Mouse (Mus musculus) 3134 (cell line): ENCODE data around the gene Megf8.

Experiments
- DNase-seq: peaks from one replicate; pipeline ENCODE4 v3.0.0-alpha.2; 2011; ENCODE audit warnings: low spot score; ENCODE audit not compliant: insufficient read length; ENCODE audit errors: extremely low read depth

The Megf8 gene

DNA sequence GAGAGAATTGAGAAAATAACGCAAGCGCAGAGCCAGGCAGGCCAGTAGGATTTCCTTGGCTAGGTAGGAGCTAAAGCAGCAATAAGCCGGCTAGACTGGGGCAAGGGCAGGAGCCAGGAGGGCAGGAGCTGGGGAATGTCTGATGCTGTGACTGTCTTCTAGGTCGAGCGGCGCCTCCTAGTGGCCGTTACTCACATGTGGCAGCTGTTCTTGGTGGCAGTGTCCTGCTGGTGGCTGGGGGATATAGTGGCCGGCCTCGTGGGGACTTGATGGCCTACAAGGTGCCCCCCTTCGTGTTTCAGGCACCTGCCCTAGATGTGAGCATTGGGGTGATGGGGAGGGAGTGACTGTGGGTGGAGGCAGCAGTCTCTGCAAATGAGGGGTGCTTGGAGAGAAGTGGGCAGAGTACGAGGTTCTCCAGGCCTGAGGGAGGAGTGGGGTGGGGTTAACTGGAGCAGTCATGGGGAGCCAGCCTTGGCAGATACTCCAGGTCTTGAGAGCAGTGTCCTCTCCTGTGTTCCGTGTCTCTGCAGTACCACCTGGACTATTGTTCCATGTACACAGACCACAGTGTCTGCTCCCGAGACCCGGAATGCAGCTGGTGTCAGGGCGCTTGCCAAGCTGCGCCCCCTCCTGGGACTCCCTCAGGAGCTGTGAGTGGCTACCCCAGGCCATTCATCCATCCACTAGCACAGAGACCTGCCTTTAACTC lies 16.8 kb downstream of the Megf8 start:
- DNase-seq: peak; percentile 49

DNA sequence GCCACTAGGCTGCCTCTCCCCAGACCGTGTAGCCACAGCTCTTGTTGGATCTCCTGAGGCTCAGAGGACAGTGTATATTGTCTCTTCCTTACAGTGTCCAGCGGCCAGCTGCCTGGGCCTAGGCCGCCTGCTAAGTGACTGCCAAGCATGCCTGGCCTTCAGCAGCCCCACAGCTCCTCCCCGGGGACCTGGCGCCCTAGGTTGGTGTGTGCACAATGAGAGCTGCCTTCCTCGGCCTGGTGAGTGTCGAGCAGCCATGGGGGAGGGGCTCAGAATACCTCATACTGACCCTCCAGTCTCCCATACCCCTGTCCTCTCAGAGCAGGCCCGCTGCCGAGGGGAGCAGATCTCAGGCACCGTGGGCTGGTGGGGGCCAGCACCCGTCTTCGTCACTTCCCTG lies 17.5 kb downstream of the Megf8 start:
- DNase-seq: no peak

DNA sequence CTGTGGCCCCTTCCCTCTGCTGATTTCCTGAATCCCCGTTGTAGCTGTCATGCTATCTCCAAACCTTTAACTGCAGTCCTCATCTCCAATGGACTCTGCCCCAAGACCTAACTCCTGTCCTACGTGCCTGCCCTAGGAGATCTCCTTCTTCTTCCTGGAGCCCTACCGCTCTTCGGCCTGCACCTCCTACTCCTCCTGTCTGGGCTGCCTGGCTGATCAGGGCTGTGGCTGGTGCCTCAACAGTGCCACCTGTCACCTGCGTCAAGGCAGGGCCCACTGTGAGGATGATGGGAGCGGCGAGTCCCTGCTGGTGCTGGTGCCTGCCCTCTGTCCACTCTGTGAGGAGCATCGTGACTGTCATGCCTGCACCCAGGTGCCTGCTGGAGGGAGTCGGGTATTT lies 22.4 kb downstream of the Megf8 start:
- no peak for DNase-seq

DNA sequence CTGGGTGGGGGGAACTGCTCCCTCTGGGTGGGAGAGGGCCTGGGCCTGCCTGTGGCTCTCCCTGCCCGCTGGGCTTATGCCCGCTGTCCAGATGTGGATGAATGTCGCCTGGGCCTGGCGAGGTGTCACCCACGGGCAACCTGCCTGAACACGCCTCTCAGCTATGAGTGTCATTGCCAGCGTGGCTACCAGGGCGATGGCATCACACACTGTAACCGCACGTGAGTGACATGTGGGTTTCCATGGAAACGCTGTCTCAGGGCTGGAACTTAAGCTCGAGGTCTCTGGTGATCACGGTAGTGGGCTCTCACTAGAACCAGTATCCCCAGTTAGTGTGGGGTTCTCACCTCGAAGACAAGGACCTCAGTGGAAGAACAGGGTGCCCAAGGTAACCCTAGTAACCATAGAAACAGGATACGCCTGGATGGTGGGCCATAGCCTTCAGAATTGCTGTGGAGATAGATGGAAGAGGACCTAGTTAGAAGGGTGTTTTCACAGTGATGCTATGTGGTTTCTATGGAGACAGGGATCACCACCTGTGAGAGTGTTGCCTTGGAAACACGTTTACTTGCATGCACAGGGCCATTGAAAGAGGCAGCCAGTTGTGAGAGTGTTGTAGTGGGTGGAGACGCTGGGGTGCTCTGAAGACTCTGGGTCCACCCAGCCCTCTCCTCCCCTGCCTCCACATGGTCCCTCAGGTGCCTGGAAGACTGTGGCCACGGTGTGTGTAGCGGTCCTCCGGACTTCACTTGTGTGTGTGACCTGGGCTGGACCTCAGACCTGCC lies 24.2 kb downstream of the Megf8 start:
- no peak for DNase-seq

DNA sequence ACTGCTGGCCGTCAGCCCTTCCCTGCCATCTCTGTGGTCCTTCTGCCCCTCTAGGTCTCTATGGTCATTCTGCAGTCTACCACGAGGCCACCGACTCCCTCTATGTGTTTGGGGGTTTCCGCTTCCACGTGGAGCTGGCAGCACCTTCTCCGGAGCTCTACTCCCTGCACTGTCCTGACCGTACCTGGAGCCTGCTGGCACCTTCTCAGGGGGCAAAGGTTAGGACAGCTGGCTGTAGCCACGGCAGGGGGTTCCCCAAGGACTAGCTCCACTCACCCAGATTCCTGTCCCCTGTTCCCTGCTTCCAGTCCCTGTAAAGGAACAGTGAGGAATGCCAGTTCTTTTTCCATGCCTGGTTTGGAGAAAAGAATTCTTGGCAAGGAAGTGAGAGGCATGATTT lies 31.9 kb downstream of the Megf8 start:
- no peak for DNase-seq

DNA sequence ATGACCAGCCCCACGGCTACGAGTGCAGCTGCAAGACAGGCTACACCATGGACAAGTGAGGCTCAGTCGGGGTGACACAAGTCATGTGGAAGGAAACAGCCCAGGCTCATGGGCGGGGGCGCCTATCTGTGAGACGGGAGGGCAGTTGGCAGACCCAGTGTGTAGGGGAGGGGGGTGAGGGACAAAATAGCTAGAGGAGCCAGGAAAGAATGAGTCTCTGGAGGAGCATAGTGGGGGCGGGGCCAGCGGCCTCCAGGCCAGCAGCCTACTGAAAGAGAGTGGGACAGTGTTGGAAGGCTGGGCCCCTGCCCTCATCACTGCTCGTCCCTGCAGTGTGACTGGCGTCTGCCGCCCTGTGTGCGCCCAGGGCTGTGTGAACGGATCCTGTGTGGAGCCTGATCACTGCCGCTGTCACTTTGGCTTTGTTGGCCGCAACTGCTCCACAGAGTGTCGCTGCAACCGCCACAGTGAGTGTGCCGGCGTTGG lies 41.8 kb downstream of the Megf8 start:
- no peak for DNase-seq

DNA sequence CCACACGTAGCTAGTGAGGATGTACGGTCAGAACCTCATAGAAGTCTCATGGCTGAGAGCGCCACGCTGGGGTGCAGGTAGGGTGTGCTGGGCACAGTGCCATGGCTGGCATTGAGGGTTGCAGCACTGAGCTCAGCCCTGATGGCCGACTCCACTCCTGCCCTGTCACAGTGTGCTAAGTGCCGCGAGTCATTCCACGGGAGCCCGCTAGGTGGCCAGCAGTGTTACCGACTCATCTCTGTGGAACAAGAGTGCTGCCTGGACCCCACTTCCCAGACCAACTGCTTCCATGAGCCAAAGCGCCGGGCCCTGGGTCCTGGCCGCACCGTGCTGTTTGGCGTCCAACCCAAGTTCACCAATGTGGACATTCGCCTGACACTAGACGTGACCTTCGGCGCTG lies 46.2 kb downstream of the Megf8 start:
- peak; percentile 41 for DNase-seq

DNA sequence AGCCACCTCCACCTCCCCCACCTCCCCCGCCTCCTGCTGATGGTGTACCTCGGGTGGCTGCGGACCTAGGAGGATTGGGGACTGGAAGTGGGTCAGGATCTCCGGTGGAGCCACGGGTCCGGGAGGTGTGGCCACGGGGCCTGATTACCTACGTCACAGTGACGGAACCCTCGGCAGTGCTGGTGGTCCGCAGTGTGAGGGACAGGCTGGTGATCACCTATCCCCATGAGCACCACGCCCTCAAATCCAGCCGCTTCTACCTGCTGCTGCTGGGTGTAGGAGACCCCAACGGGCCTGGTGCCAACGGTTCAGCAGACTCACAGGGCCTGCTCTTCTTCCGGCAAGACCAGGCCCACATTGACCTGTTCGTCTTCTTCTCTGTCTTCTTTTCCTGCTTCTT lies 46.7 kb downstream of the Megf8 start:
- no peak for DNase-seq

DNA sequence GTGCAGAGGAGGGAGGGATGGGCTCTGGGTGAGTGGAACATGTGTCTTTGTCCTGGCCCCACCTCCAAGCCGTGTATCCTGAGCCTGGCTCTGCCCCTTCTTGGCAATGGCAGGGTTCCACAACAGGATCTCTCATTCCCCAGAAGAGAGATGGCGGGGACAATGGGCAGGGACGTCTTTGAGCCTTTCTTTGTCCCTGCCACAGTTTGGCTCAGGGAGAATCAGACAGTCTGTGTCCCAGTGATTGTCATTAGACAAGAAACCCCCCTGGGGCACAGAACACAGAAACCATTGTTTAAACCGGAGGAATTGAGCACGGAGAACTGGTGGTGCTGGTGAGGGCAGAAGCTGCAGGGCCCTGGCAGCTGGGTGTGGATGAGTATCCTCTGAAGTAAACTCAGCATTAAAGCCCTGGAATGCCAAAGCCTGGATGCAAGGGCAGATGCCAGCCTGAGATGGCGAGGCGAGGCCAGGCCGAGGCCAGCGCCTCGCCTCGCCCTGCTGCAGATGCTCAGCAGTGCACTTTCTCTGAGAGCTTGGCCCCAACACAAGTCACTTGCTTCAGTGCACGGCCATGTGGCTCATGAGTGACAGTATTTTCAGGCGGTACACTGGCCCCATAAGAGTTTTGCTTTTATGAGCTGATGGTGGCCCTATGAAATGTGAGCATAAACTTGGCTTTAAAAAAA lies 49.1 kb downstream of the Megf8 start:
- peak; percentile 65 for DNase-seq

DNA sequence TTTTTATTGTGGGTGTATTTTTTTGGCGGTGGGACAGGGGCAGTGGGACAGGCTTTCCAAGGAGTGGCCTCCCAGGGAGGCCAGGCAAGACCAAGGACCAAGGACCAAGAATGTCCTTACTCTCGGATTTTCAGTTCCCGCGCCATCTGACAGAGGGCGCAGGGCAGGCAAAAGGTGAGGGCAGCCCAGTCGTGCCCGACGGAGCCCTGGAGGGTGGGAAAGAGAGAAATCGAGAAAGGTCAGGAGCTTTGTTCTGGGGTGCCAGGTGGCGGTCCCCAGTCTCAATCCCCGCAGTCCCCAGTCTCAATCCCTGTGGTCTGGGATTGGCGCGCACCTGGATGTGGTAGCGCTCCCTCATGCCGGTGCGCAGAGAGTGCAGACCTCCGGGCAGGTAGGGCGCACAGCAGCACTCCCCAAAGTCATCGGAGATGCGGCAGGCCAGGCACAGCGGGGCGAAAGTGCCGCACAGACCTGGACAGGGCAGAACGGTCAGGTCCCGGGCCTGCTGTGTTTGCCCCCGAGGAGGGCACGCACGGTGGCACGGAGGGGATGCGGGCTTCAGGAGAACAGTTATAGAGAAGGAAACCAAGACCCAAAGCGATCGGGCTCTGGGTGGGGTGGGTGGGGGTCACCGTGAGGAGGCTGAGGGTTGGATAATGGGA lies 50.8 kb downstream of the Megf8 start:
- DNase-seq: no peak

DNA sequence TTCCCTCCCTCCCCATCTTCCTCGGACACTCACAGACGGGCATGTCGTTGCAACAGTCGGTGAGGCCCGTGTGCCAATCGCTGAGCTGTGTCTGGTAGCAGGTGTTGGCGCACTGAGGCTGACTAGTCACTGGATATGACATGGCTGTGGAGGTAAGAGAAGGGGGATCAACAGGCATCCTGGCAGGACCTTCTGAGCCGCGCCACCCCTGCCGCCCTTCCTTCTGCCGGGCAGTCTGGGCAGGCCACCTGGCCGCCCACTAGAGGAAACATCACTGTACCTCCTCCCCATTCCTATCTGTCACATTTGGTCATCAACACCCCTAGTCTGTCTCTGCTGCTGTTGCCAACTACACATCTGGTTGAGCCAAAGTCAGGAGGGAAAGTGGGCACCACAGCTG lies 51.4 kb downstream of the Megf8 start:
- DNase-seq: no peak

DNA sequence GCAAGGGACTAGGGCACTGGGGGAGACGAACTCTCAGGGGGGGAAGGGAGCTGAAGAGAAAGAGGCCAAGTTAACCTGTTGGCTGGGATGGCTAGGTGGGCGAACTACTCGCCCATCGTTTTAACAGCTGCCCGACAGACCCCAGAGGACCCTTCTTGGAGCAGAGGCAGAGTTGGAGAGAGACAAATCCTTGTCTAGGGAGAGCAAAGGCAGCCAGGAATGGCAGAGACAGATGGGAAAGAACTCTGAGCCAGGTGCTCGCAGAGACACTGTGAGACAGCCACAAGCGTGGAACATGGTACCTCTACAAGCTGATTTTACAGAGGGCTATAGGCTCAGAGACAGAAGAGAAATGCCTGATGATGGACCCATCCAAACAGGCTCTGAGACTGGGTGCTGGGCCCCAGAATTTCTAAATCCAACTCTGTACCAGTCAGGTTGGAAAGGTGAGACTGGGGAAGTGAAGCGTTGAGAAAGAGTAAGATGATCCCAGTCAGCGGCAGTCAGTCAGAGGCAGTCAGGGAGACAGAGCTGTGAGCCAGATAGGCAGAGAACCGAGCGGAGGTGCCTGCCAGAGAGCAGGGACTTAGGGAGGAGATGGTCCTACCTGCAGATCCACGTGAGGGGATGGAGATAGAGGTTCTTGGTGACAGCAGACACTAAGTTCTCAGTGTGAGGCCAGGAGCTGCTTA lies 52.2 kb downstream of the Megf8 start, which contains the start of gene Cnfn:
Cnfn (minus strand) TSS at position 667 of the 692 bp plus-strand sequence.
- no peak for DNase-seq

DNA sequence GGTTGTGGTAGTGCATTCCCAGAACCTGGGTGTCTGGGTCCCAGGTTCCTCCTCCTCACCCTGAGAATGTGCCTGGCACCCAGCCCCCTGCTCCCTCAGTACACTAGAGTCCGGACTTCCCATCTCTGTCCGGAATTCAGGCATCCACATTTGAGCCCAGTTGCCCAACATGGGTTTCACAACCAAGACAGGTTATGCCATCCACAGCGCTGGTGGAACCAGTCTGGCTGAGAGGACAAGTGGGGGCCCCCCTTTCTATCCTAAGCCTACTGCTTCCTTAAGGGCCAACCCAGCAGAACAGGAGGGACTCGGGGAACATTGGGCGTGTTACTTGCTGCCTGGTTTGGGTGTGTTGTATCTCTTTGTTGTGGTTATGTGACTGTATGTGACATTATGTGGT lies 55.5 kb downstream of the Megf8 start:
- DNase-seq: no peak

DNA sequence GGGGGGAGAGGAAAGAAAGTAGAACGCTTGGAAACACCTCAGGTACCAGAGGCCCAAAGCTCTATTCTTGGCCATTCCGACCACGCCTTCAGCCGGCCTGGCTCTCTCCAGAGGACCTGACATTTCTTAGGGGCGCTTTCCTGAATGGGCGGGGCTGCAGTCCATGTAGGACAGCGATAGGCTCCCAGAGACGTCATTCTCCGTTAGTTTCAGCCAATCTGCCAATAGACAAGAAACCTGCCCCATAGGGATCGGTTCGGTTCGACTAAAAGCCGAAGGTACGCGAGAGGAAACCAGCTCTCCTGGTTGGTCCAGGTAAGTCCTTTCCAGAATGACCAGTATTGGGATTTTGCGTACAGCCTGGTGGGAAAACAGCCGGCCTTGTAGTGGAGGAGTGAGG lies 59.6 kb downstream of the Megf8 start:
- peak; percentile 81 for DNase-seq

DNA sequence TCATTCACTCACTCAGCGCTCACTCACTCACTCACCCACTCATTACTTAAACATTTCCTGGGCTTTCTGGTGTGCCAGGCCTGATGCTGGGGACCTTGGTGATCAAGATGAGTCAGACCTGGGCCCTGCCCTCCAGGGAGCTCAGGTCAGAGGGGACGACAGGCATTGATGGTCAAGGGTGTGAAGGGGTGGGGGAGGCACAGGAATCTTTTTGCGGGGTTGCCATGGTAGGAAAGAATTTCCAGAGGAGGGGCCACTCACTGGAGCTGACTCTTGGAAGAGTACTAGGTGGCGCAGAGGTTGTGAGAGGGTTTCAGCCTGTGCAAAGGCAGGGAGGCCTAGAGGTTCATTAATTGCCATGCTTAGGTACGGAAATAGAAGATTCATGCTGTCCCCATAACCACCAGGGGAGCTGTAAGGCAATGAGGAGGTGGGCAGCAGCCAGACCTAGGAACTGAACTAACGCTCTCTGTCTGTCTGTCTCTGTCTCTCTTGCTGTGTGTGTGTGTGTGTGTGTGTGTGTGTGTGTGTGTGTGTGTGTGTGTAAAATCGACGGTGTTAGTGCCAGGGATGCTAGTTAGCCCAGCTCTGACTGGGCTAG lies 60.2 kb downstream of the Megf8 start:
- peak; percentile 79 for DNase-seq

DNA sequence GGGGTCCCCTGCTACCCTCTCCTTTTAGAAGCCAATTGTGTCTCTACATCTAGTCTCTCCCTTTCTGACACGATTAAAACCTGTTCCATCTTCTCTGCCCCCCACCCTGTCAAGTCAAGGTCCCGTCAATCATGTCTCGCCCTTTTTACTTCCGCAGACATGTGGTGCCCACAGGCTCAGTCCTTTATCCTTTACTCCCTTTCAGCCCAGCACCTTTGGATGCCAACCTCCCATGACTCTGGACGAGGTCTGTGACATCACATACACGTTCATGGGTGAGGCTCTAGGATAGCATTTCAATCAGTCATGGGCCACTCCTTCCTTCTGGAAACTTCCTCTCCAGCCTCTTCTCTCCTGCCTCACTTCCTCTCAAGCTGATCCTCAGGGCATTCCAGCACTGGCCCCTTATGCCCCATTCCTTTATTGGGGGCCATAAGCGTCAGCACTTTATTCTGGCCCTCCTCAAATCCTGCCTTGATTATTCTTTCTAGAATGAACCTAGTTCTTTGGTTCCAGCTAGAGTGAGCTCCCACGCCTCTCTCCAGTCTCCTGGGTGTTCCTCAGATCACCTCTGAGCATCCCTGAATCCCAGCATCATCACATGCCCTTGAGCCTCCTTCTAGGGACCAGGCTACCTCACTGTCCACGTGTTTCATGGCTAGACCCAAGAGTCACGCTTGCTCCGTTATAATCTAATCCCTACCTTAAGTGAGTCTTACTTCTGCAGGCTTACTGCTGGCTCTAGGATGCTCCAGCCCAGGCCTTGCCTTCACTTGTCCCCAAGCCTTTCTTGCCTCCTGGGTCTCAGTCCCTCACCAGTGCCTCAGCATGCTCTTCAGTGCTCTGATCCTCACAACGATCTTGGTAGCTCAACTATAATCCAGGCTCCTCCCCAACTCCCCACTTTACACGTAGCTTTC lies 61.5 kb downstream of the Megf8 start:
- DNase-seq: no peak

DNA sequence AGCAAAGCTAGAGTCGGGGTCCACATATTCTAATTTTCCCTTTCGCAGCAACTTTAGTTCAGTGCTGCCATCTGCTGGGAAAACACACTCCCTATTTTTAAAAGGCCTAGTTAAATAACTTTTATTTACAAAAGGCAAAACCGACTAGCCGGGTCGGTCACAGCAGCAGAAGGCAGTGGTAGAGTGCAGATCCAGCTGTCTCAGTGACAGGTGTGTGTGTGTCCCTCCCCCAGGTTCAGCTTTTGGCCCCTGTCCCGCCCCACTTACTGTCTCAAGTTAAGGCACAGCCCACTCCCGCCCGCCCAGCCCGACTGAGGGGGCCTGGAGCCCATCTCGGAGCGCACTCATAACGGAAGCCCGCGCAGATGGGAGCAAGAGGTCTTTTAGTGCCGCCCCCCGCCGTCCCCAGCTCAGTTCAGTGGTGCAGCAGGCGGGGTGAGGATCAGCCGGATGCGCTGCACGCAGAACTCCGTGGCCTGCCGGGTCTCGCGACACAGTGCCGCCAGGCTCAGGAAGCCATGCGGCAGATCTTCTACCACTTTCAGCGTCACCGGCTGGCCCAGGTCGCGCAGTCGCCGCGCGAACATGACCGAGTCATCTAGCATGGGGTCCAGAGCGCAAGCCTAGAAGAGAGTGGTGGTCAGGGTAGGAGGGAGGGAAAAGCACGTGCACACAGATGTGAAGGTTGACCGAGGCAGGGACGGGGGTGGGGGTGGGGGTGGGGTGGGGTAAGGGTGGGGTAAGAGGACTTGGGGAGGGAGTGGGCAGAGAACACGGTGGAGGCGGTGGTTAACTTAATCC lies 62.8 kb downstream of the Megf8 start:
- no peak for DNase-seq
